Comparison of ENCODE assay signal across 8 mouse cellular contexts in the genomic region with DNA sequence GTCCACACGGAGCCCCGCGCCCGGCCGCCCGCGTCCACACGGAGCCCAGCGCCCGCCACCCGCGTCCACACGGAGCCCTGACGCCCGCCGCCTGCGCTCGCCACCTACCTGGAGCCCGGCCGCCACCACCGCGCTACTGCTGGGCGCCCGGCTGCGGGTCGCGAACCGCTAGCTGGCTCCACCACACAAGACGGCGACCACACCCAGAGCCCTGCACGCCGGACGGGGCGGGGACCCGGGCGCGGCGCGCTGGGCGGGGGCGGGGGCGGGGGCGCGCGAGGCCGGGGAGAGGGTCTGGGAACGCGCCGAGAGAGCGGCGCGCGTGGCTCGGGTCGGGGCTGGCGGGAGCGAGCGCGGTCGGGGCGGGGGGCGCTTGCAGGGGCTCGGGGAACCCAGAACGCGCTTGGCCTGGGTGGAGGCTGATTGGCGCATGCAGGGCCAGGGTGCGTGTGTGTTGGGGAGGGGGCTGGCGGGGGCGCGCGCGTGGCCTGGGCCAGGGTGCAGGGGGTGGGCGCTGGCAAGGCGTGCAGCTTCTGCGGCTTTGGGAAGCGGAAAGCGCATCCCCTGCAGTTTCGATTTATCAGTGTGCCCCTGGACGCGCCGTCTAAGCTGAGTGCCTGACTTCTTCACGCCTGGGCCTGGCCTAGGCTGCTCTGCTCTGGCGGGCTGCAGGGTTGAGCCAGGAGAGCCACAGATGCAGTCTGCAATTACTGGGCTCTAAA. TPM values are rescaled to one million over a fixed set of nuclear protein-coding genes. Genes with fewer than 3 reads are reported as not detected.
DNase-seq lines count a peak whose midpoint lies in the region; ATAC-seq lines count a peak whose summit lies in the region.

A gene (minus strand): TSS at position 255 of the 722 bp plus-strand sequence.

- H3K36me3 ChIP-seq in intestine, embryonic 14.5 days (ENCODE audit: control insufficient read depth, insufficient read depth, low read length), result no peaks in the 10 kb centered on the region
- no peaks in the 10 kb centered on the region for H3K36me3 ChIP-seq in limb, embryonic 11.5 days (ENCODE audit: control insufficient read depth, insufficient read depth, low read length)
- H3K36me3 ChIP-seq in midbrain, embryonic 11.5 days (ENCODE audit: control insufficient read depth, insufficient read depth, low read length), result no peaks in the 10 kb centered on the region

- peak within 1 kb of the TSS; percentile 51; the same call in 1 of the 2 replicates for H3K27ac ChIP-seq in intestine, embryonic 14.5 days (ENCODE audit: low read depth)
- H3K27ac ChIP-seq in limb, embryonic 11.5 days (replicated peaks; ENCODE audit: low read depth, low read length), result no peak within 1 kb of the TSS
- H3K27ac ChIP-seq in midbrain, embryonic 11.5 days (ENCODE audit: low read depth, low read length), result no peak within 1 kb of the TSS

- peak within 1 kb of the TSS; percentile 55 for H3K4me2 ChIP-seq in intestine, embryonic 14.5 days (ENCODE audit: low read length)
- peak within 1 kb of the TSS; percentile 54 for H3K4me2 ChIP-seq in limb, embryonic 11.5 days (ENCODE audit: low read depth, severe bottlenecking)
- H3K4me2 ChIP-seq in midbrain, embryonic 11.5 days, result peak within 1 kb of the TSS; percentile 46

- no peaks in the 10 kb centered on the region for H3K9me3 ChIP-seq in intestine, embryonic 14.5 days (ENCODE audit: control insufficient read depth, low read length)
- H3K9me3 ChIP-seq in limb, embryonic 11.5 days (ENCODE audit: control insufficient read depth, low read length), result no peaks in the 10 kb centered on the region
- H3K9me3 ChIP-seq in midbrain, embryonic 11.5 days (ENCODE audit: control insufficient read depth, low read length), result no peaks in the 10 kb centered on the region

- peak within 1 kb of the TSS; percentile 65 for H3K9ac ChIP-seq in intestine, embryonic 14.5 days (ENCODE audit: low read length)
- H3K9ac ChIP-seq in limb, embryonic 11.5 days (ENCODE audit: low read length), result peak within 1 kb of the TSS; percentile 76
- peak within 1 kb of the TSS; percentile 67 for H3K9ac ChIP-seq in midbrain, embryonic 11.5 days (ENCODE audit: low read length)

- ATAC-seq in common myeloid progenitor, adult 5-6 weeks (replicated peaks; ENCODE audit: low read depth, poor library complexity, severe bottlenecking), result peak; percentile 57
- ATAC-seq in intestine, embryonic 14.5 days (replicated peaks; ENCODE audit: low FRiP score, low TSS enrichment, low read depth), result peak; percentile 89
- ATAC-seq in limb, embryonic 11.5 days (ENCODE audit: insufficient number of reproducible peaks, low FRiP score, low TSS enrichment, low read depth), result peak; percentile 90
- peak; percentile 93 for ATAC-seq in midbrain, embryonic 11.5 days (ENCODE audit: low FRiP score)

- peaks cover 8% of the 10 kb centered on the region for H3K4me1 ChIP-seq in intestine, embryonic 14.5 days (replicated peaks; ENCODE audit: control insufficient read depth, insufficient read depth, low read length)
- H3K4me1 ChIP-seq in limb, embryonic 11.5 days (ENCODE audit: control insufficient read depth, insufficient read depth, low read length), result no peaks in the 10 kb centered on the region
- H3K4me1 ChIP-seq in midbrain, embryonic 11.5 days (ENCODE audit: control insufficient read depth, insufficient read depth, low read length), result no peaks in the 10 kb centered on the region

- no peaks in the 10 kb centered on the region for H3K27me3 ChIP-seq in intestine, embryonic 14.5 days (replicated peaks; ENCODE audit: control insufficient read depth, insufficient read depth, low read length)
- no peaks in the 10 kb centered on the region for H3K27me3 ChIP-seq in limb, embryonic 11.5 days (ENCODE audit: control insufficient read depth, insufficient read depth, low read length)
- H3K27me3 ChIP-seq in midbrain, embryonic 11.5 days (ENCODE audit: control insufficient read depth, insufficient read depth, low read length), result no peaks in the 10 kb centered on the region

- H3K4me3 ChIP-seq in intestine, embryonic 14.5 days (ENCODE audit: low read depth, low read length), result peak within 1 kb of the TSS; percentile 55
- peak within 1 kb of the TSS; percentile 55 for H3K4me3 ChIP-seq in limb, embryonic 11.5 days (ENCODE audit: low read depth, low read length)
- H3K4me3 ChIP-seq in midbrain, embryonic 11.5 days (ENCODE audit: low read depth, low read length), result peak within 1 kb of the TSS; percentile 59

- WGBS in intestine, embryonic 14.5 days, result under 1% methylated on average over 76 of the region's 83 CpGs
- 1% methylated on average over 66 of the region's 83 CpGs for WGBS in limb, embryonic 11.5 days
- WGBS in midbrain, embryonic 11.5 days, result 2% methylated on average over 57 of the region's 83 CpGs

- peak; percentile 60 to 71 for DNase-seq in cerebellum, postnatal 14 days
- DNase-seq in cerebellum, postnatal 36 days, result no peak
- DNase-seq in gastrocnemius, postnatal 25 days, result peak; percentile 42
- peak; percentile 85 for DNase-seq in intestine, embryonic 14.5 days (ENCODE audit: low spot score)
- DNase-seq in limb, embryonic 11.5 days (ENCODE audit: low spot score), result peak; percentile 88
- peak; percentile 95 for DNase-seq in midbrain, embryonic 11.5 days (ENCODE audit: low spot score, missing footprints)
- DNase-seq in spleen, postnatal 36 days (ENCODE audit: low spot score in 2 of 2), result peak; percentile 42 to 50

RNA-seq across cellular contexts. Expression of the gene that starts here (rescaled TPM):
- total RNA-seq in common myeloid progenitor, adult 5-6 weeks (2017), result 28.6 and 32.8 TPM in 2 replicates
- 1 to 10 TPM; 6.2 to 7.9 TPM for total RNA-seq in gastrocnemius, postnatal 25 days (2021)
- 53.0 and 64.2 TPM in 2 replicates for polyA plus RNA-seq in intestine, embryonic 14.5 days (2014; fragmentation: Nextera tagmentation; extraction: Ambion mirVana)
- 42.3 and 42.4 TPM in 2 replicates for polyA plus RNA-seq in limb, embryonic 11.5 days (2014; fragmentation: Nextera tagmentation; extraction: Ambion mirVana)
- 42.3 and 48.6 TPM in 2 replicates for polyA plus RNA-seq in midbrain, embryonic 11.5 days (2014; fragmentation: Nextera tagmentation; extraction: Ambion mirVana)

Comparison
In these comparisons a context has a peak if more than half of its experiments do, and no peak if none do; other contexts are left out.
1. DNase-seq: peak in cerebellum, postnatal 14 days (2 of 2), gastrocnemius, postnatal 25 days (single experiment), intestine, embryonic 14.5 days (single experiment), limb, embryonic 11.5 days (single experiment), midbrain, embryonic 11.5 days (single experiment) and spleen, postnatal 36 days (2 of 2); none in cerebellum, postnatal 36 days (0 of 2).
2. Peak in every context shown above with its lines, with median percentiles within 50 percentile points of each other: ATAC-seq, H3K4me2 ChIP-seq, H3K4me3 ChIP-seq and H3K9ac ChIP-seq.